Mouse (Mus musculus): Measurements from ENCODE around the gene Txndc17. TPM values are rescaled to one million over a fixed set of nuclear protein-coding genes. Genes with fewer than 3 reads are reported as not detected.
A peak's percentile ranks its signal among the peaks of the same experiment; 100 is the strongest.

Txndc17 gene
- total RNA-seq, 2 experiments from 2014 or later, result 30.3 to 34.9 TPM

DNA sequence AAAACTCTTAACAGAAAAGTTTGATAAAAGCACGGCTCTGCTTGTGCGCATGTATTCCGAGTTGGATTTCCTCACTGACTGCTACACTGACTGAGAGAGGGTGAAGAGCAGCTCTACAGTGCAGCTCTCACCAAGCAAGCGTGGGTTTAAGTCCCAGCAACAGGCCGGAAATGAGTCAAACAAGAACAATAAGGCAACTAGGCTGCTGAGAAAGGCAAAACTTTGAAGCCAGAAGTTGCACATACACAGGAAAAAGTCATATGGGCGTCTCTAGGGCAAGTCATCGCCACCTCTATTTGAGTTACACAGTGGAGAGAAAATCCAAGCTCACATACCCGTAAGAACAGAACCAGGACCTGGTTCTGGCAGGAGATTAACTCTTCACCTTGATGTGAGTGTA is 10.8 kb upstream of the Txndc17 start:
- Histone ChIP-seq H3K27ac (no peak overlapping the region), H3K4me3 (no peak overlapping the region)
- no peak for TF ChIP-seq CTCF (IDR thresholded peaks at IDR 0.05)
- intact Hi-C loops (cut with DNase I), result no loop called here
- no peak for DNase-seq (ENCODE audit: extremely low spot score in 1 of 2, low spot score in 2 of 2)

DNA sequence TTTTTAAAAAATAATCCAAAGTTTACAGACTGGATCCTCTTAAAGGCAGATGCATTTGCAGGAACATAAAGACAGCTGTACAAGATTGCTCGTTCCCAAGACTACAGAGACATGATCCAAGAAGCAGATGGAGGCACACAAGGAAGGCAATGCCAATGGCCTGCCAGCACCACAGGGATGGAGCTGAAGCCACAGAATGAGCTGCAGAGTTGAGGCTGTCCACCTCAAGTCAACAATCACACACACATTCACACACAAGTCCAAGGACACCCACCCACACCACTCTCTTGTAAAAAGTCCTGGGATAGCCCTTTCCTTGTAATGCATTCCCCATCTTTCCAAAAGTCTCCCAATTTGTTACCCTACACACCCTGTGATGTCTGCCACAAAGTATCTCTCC is 3.9 kb upstream of the Txndc17 start:
- intact Hi-C loops (cut with DNase I), result no loop called here
- DNase-seq (ENCODE audit: extremely low spot score in 1 of 2, low spot score in 2 of 2), result no peak

GRCm38 (mm10) chr11:72205256-72205655 is 2.1 kb upstream of the Txndc17 start:
- intact Hi-C loops (cut with DNase I), result loop anchor here (5.0 kb wide), 1 partner anchor 153 kb away; no protein-coding TSS in a partner anchor
- peak in 1 of 2 experiments; percentile 25 for DNase-seq (ENCODE audit: extremely low spot score in 1 of 2, low spot score in 2 of 2)
- peak overlapping the region; percentile 93 for H3K27ac ChIP-seq
- peak overlapping the region; percentile 76 for H3K4me3 ChIP-seq
- TF ChIP-seq CTCF (IDR thresholded peaks at IDR 0.05), result no peak

More for the DNA sequence above, 3.9 kb upstream of the Txndc17 start:
- no peak overlapping the region for H3K27ac ChIP-seq
- no peak overlapping the region for H3K4me3 ChIP-seq
- TF ChIP-seq CTCF (IDR thresholded peaks at IDR 0.05), result no peak

- peak; percentile 11 for TF ChIP-seq CTCF (IDR thresholded peaks at IDR 0.05)
- peak in 1 of 2 experiments; percentile 40 for DNase-seq (ENCODE audit: extremely low spot score in 1 of 2, low spot score in 2 of 2)
- intact Hi-C loops (cut with DNase I), result loop anchor here (5.0 kb wide), 1 partner anchor 154 kb away; no protein-coding TSS in a partner anchor
- peak within 1 kb of the TSS; percentile 76 for H3K4me3 ChIP-seq
- H3K27ac ChIP-seq, result peak within 1 kb of the TSS; percentile 93
These were observed 775 bp upstream of the Txndc17 start, which contains the start of gene Gm43951 for GRCm38 (mm10) chr11:72206341-72207203. TSS of gene Gm43951 (minus strand) at chr11:72206840.

GRCm38 (mm10) chr11:72207834-72208377 is 559 bp downstream of the Txndc17 start:
- DNase-seq (ENCODE audit: extremely low spot score in 1 of 2, low spot score in 2 of 2), result no peak
- Histone ChIP-seq H3K4me3 (peak overlapping the region; percentile 76), H3K27ac (peak overlapping the region; percentile 93)
- no peak for TF ChIP-seq CTCF (IDR thresholded peaks at IDR 0.05)
- intact Hi-C loops (cut with DNase I), result loop anchor here (5.0 kb wide), 1 partner anchor 156 kb away; no protein-coding TSS in a partner anchor

- H3K27ac ChIP-seq, result peak overlapping the region; percentile 94
- intact Hi-C loops (cut with DNase I), result no loop called here
- DNase-seq (ENCODE audit: extremely low spot score in 1 of 2, low spot score in 2 of 2), result peak; percentile 92 to 93
- H3K4me3 ChIP-seq, result peak overlapping the region; percentile 84
- no peak; the same call in 1 of the 2 replicates for TF ChIP-seq CTCF (IDR thresholded peaks at IDR 0.05)
These were observed 7.5 kb downstream of the Txndc17 start for GRCm38 (mm10) chr11:72214591-72215409.

- Histone ChIP-seq H3K27ac (peak within 1 kb of the TSS; percentile 94), H3K4me3 (peak within 1 kb of the TSS; percentile 84)
- intact Hi-C loops (cut with DNase I), result no loop called here
- TF ChIP-seq CTCF (IDR thresholded peaks at IDR 0.05), result no peak
- DNase-seq (ENCODE audit: extremely low spot score in 1 of 2, low spot score in 2 of 2), result peak; percentile 70 to 77
These were observed 8.1 kb downstream of the Txndc17 start, which contains the start of gene Med31 for GRCm38 (mm10) chr11:72215410-72215797. TSS of gene Med31 (minus strand) at chr11:72215592.

GRCm38 (mm10) chr11:72217116-72217515 is 9.8 kb downstream of the Txndc17 start:
- no peak; the same call in 1 of the 2 replicates for TF ChIP-seq CTCF (IDR thresholded peaks at IDR 0.05)
- no peak overlapping the region for H3K27ac ChIP-seq
- no peak overlapping the region for H3K4me3 ChIP-seq
- intact Hi-C loops (cut with DNase I), result no loop called here
- DNase-seq (ENCODE audit: extremely low spot score in 1 of 2, low spot score in 2 of 2), result no peak

DNA sequence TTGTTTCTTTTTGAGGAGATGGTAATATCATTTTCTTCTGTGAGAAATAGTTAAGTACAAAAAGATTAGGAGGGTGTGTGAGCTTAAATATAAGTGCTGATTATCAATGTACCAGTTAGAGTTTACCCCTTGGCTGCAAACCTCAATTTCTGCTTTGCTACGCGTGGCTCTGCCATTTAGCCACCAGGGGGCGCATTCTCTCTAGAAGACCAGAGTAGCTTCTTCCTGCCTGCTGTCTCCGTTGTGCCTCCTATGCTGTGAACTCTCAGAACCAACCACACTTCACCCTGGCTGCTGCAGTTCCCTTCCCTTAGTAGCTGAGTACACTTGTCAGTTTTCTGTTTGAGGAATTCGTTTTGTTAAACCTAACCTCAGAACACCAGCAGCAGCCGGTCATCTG is 13.9 kb downstream of the Txndc17 start:
- DNase-seq (ENCODE audit: extremely low spot score in 1 of 2, low spot score in 2 of 2), result peak; percentile 51 to 74
- intact Hi-C loops (cut with DNase I), result loop anchor here (5.0 kb wide), 1 partner anchor 121 kb away; no protein-coding TSS in a partner anchor
- Histone ChIP-seq H3K4me3 (no peak overlapping the region), H3K27ac (no peak overlapping the region)
- TF ChIP-seq CTCF (IDR thresholded peaks at IDR 0.05), result peak; percentile 97

DNA sequence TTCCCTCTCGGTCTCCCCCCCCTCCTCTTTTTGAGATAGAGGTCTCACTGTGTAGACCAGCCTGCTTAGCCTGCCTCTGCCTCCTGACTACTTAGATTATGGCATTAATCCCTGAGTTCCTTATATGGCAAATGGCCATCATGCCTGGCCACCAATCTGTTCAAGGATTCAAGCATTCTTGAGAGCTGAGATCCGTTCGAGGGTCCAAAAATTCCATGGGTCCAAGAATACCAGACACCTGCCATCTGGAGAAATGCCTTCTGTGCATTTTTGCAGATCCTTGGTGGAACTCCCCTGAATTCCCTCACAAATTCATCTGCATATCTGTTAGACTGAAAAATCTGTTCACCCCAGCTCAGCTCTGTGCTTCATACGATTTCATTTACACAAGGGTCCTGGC is 16.1 kb downstream of the Txndc17 start:
- TF ChIP-seq CTCF (IDR thresholded peaks at IDR 0.05), result no peak
- no peak for DNase-seq (ENCODE audit: extremely low spot score in 1 of 2, low spot score in 2 of 2)
- intact Hi-C loops (cut with DNase I), result loop anchor here (2.0 to 5.0 kb wide), 2 partner anchors 119 to 339 kb away; no protein-coding TSS in a partner anchor
- H3K27ac ChIP-seq, result no peak overlapping the region
- no peak overlapping the region for H3K4me3 ChIP-seq

DNA sequence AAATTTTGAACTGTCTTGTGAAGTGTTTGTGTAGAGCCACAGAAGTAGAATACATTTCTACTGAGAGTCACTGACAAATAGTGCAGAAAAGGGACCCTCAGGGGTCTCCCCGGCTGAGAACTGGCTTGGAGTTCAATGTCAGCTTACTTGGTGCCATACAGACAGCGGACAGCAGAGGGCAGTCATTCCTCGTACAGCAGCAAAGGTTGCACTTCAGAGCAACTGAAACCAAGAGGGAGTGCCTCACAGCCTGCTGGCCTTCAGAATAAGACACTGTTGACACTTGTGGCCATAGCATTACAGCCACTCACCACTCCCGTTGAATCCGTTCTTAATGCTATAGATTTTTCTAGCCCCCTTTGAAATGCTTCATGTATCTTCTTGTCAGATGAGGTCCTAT is 17.5 kb downstream of the Txndc17 start:
- H3K27ac ChIP-seq, result no peak overlapping the region
- TF ChIP-seq CTCF (IDR thresholded peaks at IDR 0.05), result peak; percentile 97
- DNase-seq (ENCODE audit: extremely low spot score in 1 of 2, low spot score in 2 of 2), result peak; percentile 73 to 82
- intact Hi-C loops (cut with DNase I), result loop anchor here (1.0 to 5.0 kb wide), 4 partner anchors 41 to 204 kb away; no protein-coding TSS in a partner anchor
- no peak overlapping the region for H3K4me3 ChIP-seq
